Mouse (Mus musculus) thymus, adult 2 months (tissue): Measurements from ENCODE around the gene Tgfbr2. TPM values are rescaled to one million over a fixed set of nuclear protein-coding genes. Genes with fewer than 3 reads are reported as not detected.

Experiments
- DNase-seq: peaks from one replicate; pipeline ENCODE4 v3.0.0; 2021
- H3K27ac ChIP-seq: fragments of 200-500 bp; 2 replicates; pipeline ENCODE4 v1.5.1; 2012; ENCODE audit warnings: low read length, control low read depth; ENCODE audit not compliant: control insufficient read depth, insufficient read depth
- H3K27me3 ChIP-seq: fragments of 200-500 bp; 2 replicates; pipeline ENCODE4 v1.6.1; 2012; ENCODE audit warnings: mild to moderate bottlenecking, low read length, moderate library complexity, mixed read lengths; ENCODE audit not compliant: control insufficient read depth, insufficient read depth
- H3K36me3 ChIP-seq: fragments of 200-500 bp; 2 replicates; pipeline ENCODE4 v1.6.1; 2012; ENCODE audit warnings: mild to moderate bottlenecking, low read length, moderate library complexity; ENCODE audit not compliant: control insufficient read depth, insufficient read depth
- H3K4me1 ChIP-seq: fragments of 200-500 bp; replicated peaks from 2 replicates; pipeline ENCODE4 v1.6.1; 2012; ENCODE audit warnings: low read length; ENCODE audit not compliant: control insufficient read depth, insufficient read depth
- H3K4me3 ChIP-seq: fragments of 200-500 bp; 2 replicates; pipeline ENCODE4 v1.5.1; 2012; ENCODE audit warnings: mild to moderate bottlenecking, low read length, control low read depth, moderate library complexity; ENCODE audit not compliant: control insufficient read depth, insufficient read depth
- CTCF ChIP-seq: fragments of 200-500 bp; IDR thresholded peaks from 2 replicates; pipeline ENCODE4 v1.5.1; 2012; ENCODE audit warnings: mild to moderate bottlenecking, control low read depth, low read length, moderate library complexity, borderline replicate concordance; ENCODE audit not compliant: control insufficient read depth, poor library complexity, insufficient read depth; ENCODE audit errors: extremely low read depth
- POLR2A ChIP-seq: fragments of 200-500 bp; IDR thresholded peaks from 2 replicates; pipeline ENCODE4 v1.6.1; 2012; ENCODE audit warnings: mild to moderate bottlenecking, low read length, control low read depth, moderate library complexity; ENCODE audit not compliant: control insufficient read depth, poor library complexity, insufficient read depth; ENCODE audit errors: extremely low read depth
- WGBS: fragments of 180-500 bp; shearing (Covaris S2); methylation state at CpG from one replicate; pipeline ENCODE4 v1.1.7; 2018; 5-methylcytosine and 5-hydroxymethylcytosine counted together
- polyA plus RNA-seq: library from polyadenylated mRNA; depleted of rRNA; stranded (reverse); fragments of >200 nt; gene quantifications from 2 replicates; pipeline ENCODE4 v1.2.3, GENCODE M21; 2012

Gene Tgfbr2
- polyA plus RNA-seq, 1 experiment: 57.2 TPM

DNA sequence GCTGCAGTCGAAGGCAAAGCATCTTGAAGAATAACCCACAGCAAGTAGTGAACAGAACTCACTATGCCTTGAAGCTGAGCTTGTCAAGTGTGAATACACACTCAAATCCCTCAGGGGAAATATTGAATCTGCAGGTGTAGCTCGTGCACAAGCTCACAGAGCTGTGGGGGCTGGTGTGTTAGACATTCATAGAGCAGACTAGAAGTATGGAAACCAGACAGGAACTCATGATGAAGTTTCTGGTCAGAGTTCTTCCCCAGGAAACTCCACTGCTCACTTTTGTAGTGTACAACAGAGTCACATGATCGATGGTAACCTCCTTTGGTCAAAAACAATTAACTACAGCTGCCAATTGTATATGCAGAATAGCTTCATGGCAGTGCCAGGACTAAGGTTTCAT, 37.5 kb downstream of the Tgfbr2 start:
- Histone ChIP-seq H3K4me1 (peaks cover 48% of the 10 kb centered on the region), H3K4me3 (no peak overlapping the region), H3K27me3 (no peaks in the 10 kb centered on the region), H3K27ac (no peak overlapping the region), H3K36me3 (no peaks in the 10 kb centered on the region)
- 32% methylated on average over 3 of the region's 3 CpGs for WGBS
- TF ChIP-seq POLR2A (no peak), CTCF (no peak)
- no peak for DNase-seq

DNA sequence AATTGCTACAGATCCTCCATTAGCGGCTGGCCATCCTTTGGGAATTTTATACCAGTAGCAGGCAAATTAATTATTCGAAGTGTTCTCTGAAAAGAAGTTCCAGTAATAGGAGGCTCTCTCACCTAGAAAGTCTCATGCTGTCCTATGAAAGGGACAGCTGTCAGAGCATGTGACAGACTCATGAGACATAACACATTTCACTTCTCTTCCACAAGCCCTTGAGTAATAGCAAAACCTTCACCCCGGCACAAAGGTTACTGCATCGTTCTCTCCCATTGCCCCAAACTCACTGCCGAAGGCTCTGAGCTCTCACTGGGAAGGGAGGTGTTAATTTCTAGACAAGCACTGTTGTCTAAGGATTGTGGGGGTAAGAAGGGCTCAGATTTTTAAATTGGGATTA, 38.3 kb downstream of the Tgfbr2 start:
- Histone ChIP-seq H3K27ac (no peak overlapping the region), H3K4me1 (peaks cover 52% of the 10 kb centered on the region), H3K4me3 (no peak overlapping the region), H3K36me3 (no peaks in the 10 kb centered on the region; the same call in 1 of the 2 replicates), H3K27me3 (no peaks in the 10 kb centered on the region)
- WGBS: 93% methylated on average over 5 of the region's 5 CpGs
- no peak for DNase-seq
- TF ChIP-seq CTCF: no peak
- TF ChIP-seq POLR2A: no peak

DNA sequence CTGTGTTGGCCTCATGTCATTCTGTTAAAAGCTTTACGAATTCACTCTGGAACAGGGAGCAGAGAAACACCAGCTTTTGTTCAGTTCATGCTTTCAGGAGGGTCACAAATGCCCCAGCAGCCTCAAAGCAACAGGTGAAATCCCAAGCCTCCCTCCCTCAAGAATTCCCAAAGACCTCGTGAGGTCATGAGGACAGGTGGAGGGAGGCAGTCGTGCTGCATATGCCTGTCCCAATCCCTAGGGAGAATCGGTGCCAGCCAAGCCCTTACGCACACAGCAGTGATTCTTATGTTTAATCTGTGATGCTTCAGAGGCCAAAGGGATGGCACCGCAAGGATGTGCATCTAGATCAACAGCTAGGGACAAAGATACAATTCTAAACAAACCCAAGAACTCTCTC, 39.0 kb downstream of the Tgfbr2 start:
- peaks cover 3% of the 10 kb centered on the region; the same call in 1 of the 2 replicates for H3K36me3 ChIP-seq
- WGBS: 95% methylated on average over 6 of the region's 6 CpGs
- H3K27ac ChIP-seq: no peak overlapping the region
- DNase-seq: no peak
- TF ChIP-seq CTCF (no peak), POLR2A (no peak)
- H3K4me3 ChIP-seq: no peak overlapping the region
- H3K4me1 ChIP-seq: peaks cover 52% of the 10 kb centered on the region
- no peaks in the 10 kb centered on the region for H3K27me3 ChIP-seq

DNA sequence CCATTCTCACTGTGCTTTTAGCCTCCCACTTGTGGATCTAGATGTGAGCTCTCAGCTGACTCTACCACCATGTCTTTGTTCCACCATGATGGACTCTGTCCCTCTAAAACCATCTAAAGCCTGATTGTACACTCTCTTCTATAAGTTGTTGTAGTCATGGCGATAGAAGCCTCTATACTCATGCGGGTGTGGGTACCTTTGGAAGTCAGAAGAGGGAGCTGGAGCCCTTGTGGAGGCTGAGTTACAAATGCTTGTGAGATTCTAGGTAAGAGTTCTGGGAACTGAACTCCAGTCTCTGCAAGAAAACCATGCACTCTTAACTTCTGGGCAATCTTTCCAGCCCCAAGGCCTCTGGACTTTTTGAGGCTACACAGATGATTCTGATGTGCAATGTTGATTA, 40.7 kb downstream of the Tgfbr2 start:
- no peak for TF ChIP-seq CTCF
- TF ChIP-seq POLR2A: no peak

DNA sequence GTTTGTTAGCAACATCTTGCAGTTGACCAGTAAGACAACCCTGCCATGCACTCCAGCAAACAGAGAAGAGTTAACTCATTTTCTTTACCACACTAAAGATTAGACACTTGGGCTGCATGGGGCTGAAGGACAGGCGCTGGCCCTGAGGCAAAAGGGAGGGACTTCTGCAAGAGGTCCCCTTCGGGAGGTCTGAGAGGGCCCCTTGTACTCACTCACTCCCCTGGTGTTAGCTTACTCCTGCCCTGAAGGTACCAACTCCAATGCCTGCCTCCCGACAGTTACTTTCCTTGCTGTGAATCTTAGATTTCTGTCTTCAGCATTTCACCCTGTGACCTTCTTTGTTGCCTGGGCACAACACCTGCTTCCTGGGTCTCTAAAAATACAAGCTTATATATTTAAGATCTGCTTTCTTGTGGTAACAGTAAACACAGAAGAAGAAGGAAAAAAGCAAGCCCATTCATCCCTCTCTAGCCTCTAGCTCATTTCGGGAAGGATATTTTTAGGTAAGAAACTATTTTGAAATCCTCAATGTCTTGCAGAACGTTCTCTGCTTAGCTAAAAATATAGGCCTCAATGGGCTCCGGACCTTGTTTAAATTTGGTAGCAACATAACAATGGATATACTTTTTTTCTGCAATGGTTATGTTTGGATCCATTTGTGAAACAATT, 41.7 kb downstream of the Tgfbr2 start:
- no peak overlapping the region for H3K27ac ChIP-seq
- peaks cover 34% of the 10 kb centered on the region for H3K4me1 ChIP-seq
- no peak overlapping the region for H3K4me3 ChIP-seq
- peaks cover 25% of the 10 kb centered on the region for H3K36me3 ChIP-seq
- no peaks in the 10 kb centered on the region for H3K27me3 ChIP-seq
- 15% methylated on average over 6 of the region's 6 CpGs for WGBS
- DNase-seq: no peak
- TF ChIP-seq CTCF (no peak), POLR2A (no peak)

More for the DNA sequence above, 40.7 kb downstream of the Tgfbr2 start:
- no peak overlapping the region for H3K27ac ChIP-seq
- 83% methylated on average over 2 of the region's 2 CpGs for WGBS
- no peak overlapping the region for H3K4me3 ChIP-seq
- H3K4me1 ChIP-seq: peaks cover 42% of the 10 kb centered on the region
- H3K27me3 ChIP-seq: no peaks in the 10 kb centered on the region
- peaks cover 19% of the 10 kb centered on the region for H3K36me3 ChIP-seq
- DNase-seq: no peak

DNA sequence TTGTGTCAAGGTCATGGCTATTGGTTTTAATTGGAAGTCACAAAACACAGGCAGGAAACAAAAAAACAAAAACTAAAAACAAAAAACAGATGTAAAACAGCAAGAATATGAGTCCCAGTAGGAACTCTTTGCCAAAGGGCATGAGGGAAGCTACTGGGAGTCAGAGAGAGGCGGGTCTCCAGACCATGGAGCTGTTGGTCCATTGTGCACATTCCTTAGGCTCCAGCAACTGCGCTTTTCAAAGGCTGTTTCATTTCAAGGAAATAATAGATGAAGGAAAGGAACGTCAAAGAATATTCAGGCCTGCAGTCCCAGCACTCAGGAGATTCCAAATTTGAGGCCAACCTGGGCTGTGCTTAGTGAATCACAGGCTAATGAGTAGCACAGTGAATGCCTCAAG, 46.3 kb downstream of the Tgfbr2 start:
- DNase-seq: no peak
- Histone ChIP-seq H3K27me3 (no peaks in the 10 kb centered on the region), H3K27ac (no peak overlapping the region), H3K4me3 (no peak overlapping the region), H3K36me3 (peaks cover 40% of the 10 kb centered on the region), H3K4me1 (peaks cover 22% of the 10 kb centered on the region)
- TF ChIP-seq POLR2A (no peak), CTCF (no peak)
- WGBS: 95% methylated on average over 3 of the region's 3 CpGs
